Mouse (Mus musculus) ES-E14 (cell line): ENCODE data around the gene Mt2.

Experiments used
- CHD2 ChIP-seq: IDR thresholded peaks from 2 replicates; pipeline ENCODE4 v1.6.1; 2014; ENCODE audit warnings: mild to moderate bottlenecking, low read depth, low read length, inconsistent platforms
- HCFC1 ChIP-seq: IDR thresholded peaks from 2 replicates; pipeline ENCODE4 v1.6.1; 2012; ENCODE audit warnings: low read length, inconsistent platforms, borderline replicate concordance; ENCODE audit not compliant: insufficient read depth
- MAFK ChIP-seq: IDR thresholded peaks from 2 replicates; pipeline ENCODE4 v1.6.1; 2014; ENCODE audit warnings: mild to moderate bottlenecking, low read depth, low read length, inconsistent platforms; ENCODE audit not compliant: insufficient read depth
- ZC3H11A ChIP-seq: IDR thresholded peaks from 2 replicates; pipeline ENCODE4 v1.6.1; 2012; ENCODE audit warnings: low read depth, mild to moderate bottlenecking, inconsistent platforms, low read length, borderline replicate concordance
- ZNF384 ChIP-seq: IDR thresholded peaks from 2 replicates; pipeline ENCODE4 v1.6.1; 2012; ENCODE audit warnings: low read depth, low read length, inconsistent platforms

DNA sequence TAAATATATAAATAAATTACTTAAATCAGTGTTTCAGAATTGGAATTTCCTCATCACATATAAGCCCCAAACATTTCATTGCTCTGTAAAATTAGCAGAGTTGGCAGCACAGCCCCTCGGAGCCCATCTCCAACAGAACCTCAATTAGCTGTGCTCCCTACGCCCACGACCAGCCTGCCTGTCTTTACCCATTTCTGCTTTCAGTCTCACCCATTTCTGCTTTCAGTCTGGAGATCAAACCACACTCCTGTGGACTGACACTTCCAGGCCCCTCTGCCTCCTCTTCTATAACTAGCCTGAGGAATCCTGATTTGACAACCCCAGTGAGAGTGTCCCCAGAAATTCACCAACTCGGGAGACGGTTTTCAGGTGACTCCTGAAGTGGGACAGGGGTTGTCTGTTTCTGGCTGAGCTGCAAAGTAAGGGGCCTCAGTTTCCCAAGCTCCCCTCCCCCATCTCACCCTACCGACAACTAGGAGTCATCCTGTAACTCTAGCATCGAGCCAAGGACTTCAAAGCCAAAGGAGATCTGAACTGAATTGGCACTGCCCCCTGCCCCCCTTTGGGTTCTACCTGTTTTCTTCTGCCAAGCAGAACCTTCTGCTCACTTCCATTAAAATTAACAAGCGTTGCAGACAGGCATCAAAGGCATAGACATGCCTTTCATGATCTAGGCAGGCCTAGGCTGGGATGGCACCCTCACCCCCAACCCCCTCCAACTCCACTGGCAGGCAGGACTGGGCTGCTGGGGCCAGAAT, 49.6 kb upstream of the Mt2 start:
- TF ChIP-seq ZC3H11A (no peak), HCFC1 (no peak), ZNF384 (no peak), MAFK (no peak), CHD2 (no peak)
